Mouse (Mus musculus) erythroblast, embryonic 14.5 days (primary cell): ENCODE data around the gene Sh2d5.

Experiments
- GATA1 ChIP-seq: IDR thresholded peaks from 2 replicates; pipeline ENCODE4 v1.6.1; 2012; ENCODE audit warnings: low read length, inconsistent platforms, mixed read lengths
- TAL1 ChIP-seq: IDR thresholded peaks from 3 replicates; pipeline ENCODE4 v1.6.1; 2012; ENCODE audit warnings: low read length, inconsistent platforms, mixed read lengths

GRCm38 (mm10) chr4:138223623-138224022 is 26.6 kb upstream of the Sh2d5 start:
- TF ChIP-seq GATA1, result no peak
- no peak for TF ChIP-seq TAL1
